Mouse (Mus musculus) kidney, postnatal 0 days (tissue): Measurements from ENCODE around the gene Ly6g. TPM values are rescaled to one million over a fixed set of nuclear protein-coding genes. Genes with fewer than 3 reads are reported as not detected.
"Not testable (repeated sequence)": the region's sequence is repeated elsewhere in the genome, so short reads cannot be mapped to it uniquely, and the experiment has no call there.

Source experiments
- ATAC-seq: fragments of 200-750 bp; cut with Nextera tagmentation; replicated peaks from 2 replicates; pipeline ENCODE4 v1.8.0; 2017; ENCODE audit warnings: low read depth, moderate number of reproducible peaks, moderate TSS enrichment, moderate library complexity; ENCODE audit not compliant: low FRiP score
- DNase-seq: peaks from one replicate; pipeline ENCODE4 v3.0.0-alpha.2; 2016; ENCODE audit warnings: low spot score
- H3K27ac ChIP-seq: fragments of 300-500 bp; sonication (generic); 2 replicates; pipeline ENCODE4 v1.5.1; 2014; ENCODE audit warnings: mild to moderate bottlenecking
- H3K27me3 ChIP-seq: fragments of 300-500 bp; sonication (generic); 2 replicates; pipeline ENCODE4 v1.6.1; 2014; ENCODE audit warnings: low read length, mixed read lengths; ENCODE audit not compliant: insufficient read depth
- H3K36me3 ChIP-seq: fragments of 300-500 bp; sonication (generic); 2 replicates; pipeline ENCODE4 v1.6.1; 2014; ENCODE audit warnings: low read length, mixed read lengths; ENCODE audit not compliant: insufficient read depth
- H3K4me1 ChIP-seq: fragments of 300-500 bp; sonication (generic); replicated peaks from 2 replicates; pipeline ENCODE4 v1.6.1; 2014; ENCODE audit warnings: antibody characterized with exemption, low read length, mixed read lengths; ENCODE audit not compliant: insufficient read depth
- H3K4me2 ChIP-seq: fragments of 300-500 bp; sonication (generic); 2 replicates; pipeline ENCODE4 v1.6.1; 2014; ENCODE audit warnings: mild to moderate bottlenecking, low read length, moderate library complexity, mixed read lengths
- H3K4me3 ChIP-seq: fragments of 300-500 bp; sonication (generic); replicated peaks from 2 replicates; pipeline ENCODE4 v1.5.1; 2014; ENCODE audit warnings: low read depth, low read length
- H3K9ac ChIP-seq: fragments of 300-500 bp; sonication (generic); 2 replicates; pipeline ENCODE4 v1.6.1; 2014; ENCODE audit warnings: low read depth, low read length
- H3K9me3 ChIP-seq: fragments of 300-500 bp; sonication (generic); replicated peaks from 2 replicates; pipeline ENCODE4 v1.6.1; 2016; ENCODE audit warnings: low read length, inconsistent platforms, mixed read lengths
- CTCF ChIP-seq: IDR thresholded peaks from 2 replicates; pipeline ENCODE4 v1.5.1; 2016; ENCODE audit warnings: antibody characterized with exemption, low read depth, mild to moderate bottlenecking, moderate library complexity
- WGBS: fragments of 180-500 bp; shearing (Covaris S2); extraction: QIAGEN DNeasy Blood & Tissue Kit; methylation state at CpG from one replicate; pipeline ENCODE4 v1.1.7; 2014; 5-methylcytosine and 5-hydroxymethylcytosine counted together
- polyA plus RNA-seq: library from polyadenylated mRNA; unstranded; fragments of >200 nt; fragmentation: Nextera tagmentation; extraction: Ambion mirVana; gene quantifications from 2 replicates; pipeline ENCODE4 v1.2.1, GENCODE M21; 2015

Gene Ly6g
- polyA plus RNA-seq, 1 experiment from 2014 or later: 0.57 TPM

GRCm38 (mm10) chr15:75189116-75189515, 34.1 kb downstream of the Ly6g start:
- peak; percentile 44 for DNase-seq
- H3K4me3 ChIP-seq: no peak overlapping the region
- H3K27ac ChIP-seq: no peak overlapping the region
- no peaks in the 10 kb centered on the region for H3K27me3 ChIP-seq
- WGBS: 64% methylated on average over 2 of the region's 2 CpGs
- no peak overlapping the region for H3K9ac ChIP-seq
- no peak overlapping the region for H3K4me2 ChIP-seq
- H3K9me3 ChIP-seq: no peaks in the 10 kb centered on the region
- ATAC-seq: no peak
- TF ChIP-seq CTCF: peak; percentile 77
- no peaks in the 10 kb centered on the region for H3K36me3 ChIP-seq
- no peaks in the 10 kb centered on the region for H3K4me1 ChIP-seq

GRCm38 (mm10) chr15:75190560-75190959, 35.5 kb downstream of the Ly6g start:
- H3K27ac ChIP-seq, H3K36me3 ChIP-seq, ATAC-seq, H3K27me3 ChIP-seq, H3K9me3 ChIP-seq, H3K4me2 ChIP-seq, H3K4me3 ChIP-seq, DNase-seq, H3K4me1 ChIP-seq, H3K9ac ChIP-seq: not testable (repeated sequence)
- WGBS: 0% methylated on average over 1 of the region's 3 CpGs
- peak; percentile 60 for TF ChIP-seq CTCF

Other genes starting within 250 kb of the Ly6g start
- gene Ly6i, start 171.8 kb upstream of the Ly6g start, polyA plus RNA-seq: 0.59 and 0.94 TPM in 2 replicates
- 1,355 and 1,377 TPM in 2 replicates for gene Ly6a, start 157.2 kb upstream of the Ly6g start, polyA plus RNA-seq
- 82.2 and 103 TPM in 2 replicates for gene Ly6c1, start 106.4 kb upstream of the Ly6g start, polyA plus RNA-seq
- gene Ly6c2, start 43.3 kb upstream of the Ly6g start, polyA plus RNA-seq: 2.0 and 2.1 TPM in 2 replicates
- 24.1 and 28.6 TPM in 2 replicates for gene BC025446, start 61.1 kb downstream of the Ly6g start, polyA plus RNA-seq
- gene Ly6f, start 113.2 kb downstream of the Ly6g start, polyA plus RNA-seq: 3.0 and 3.5 TPM in 2 replicates